Mouse (Mus musculus) lung, embryonic 16.5 days (tissue): ENCODE data around the gene Cage1. TPM values are rescaled to one million over a fixed set of nuclear protein-coding genes. Genes with fewer than 3 reads are reported as not detected.

Experiments used
- ATAC-seq: fragments of 200-750 bp; cut with Nextera tagmentation; 2 replicates; pipeline ENCODE4 v1.8.0; 2017; ENCODE audit warnings: low read depth, mild to moderate bottlenecking, moderate library complexity
- H3K27ac ChIP-seq: fragments of 300-500 bp; sonication (generic); 2 replicates; pipeline ENCODE4 v1.5.1; 2014; ENCODE audit warnings: mild to moderate bottlenecking, control low read depth, low read length
- H3K27me3 ChIP-seq: fragments of 300-500 bp; sonication (generic); 2 replicates; pipeline ENCODE4 v1.6.1; 2014; ENCODE audit warnings: low read depth, low read length, mixed read lengths; ENCODE audit not compliant: control insufficient read depth, insufficient read depth
- H3K36me3 ChIP-seq: fragments of 300-500 bp; sonication (generic); 2 replicates; pipeline ENCODE4 v1.6.1; 2014; ENCODE audit warnings: low read length; ENCODE audit not compliant: control insufficient read depth, insufficient read depth
- H3K4me1 ChIP-seq: fragments of 300-500 bp; sonication (generic); replicated peaks from 2 replicates; pipeline ENCODE4 v1.6.1; 2014; ENCODE audit warnings: low read length, mixed read lengths; ENCODE audit not compliant: control insufficient read depth, insufficient read depth
- H3K4me2 ChIP-seq: fragments of 300-500 bp; sonication (generic); 2 replicates; pipeline ENCODE4 v1.6.1; 2014; ENCODE audit warnings: low read depth, low read length, control low read depth
- H3K4me3 ChIP-seq: fragments of 300-500 bp; sonication (generic); 2 replicates; pipeline ENCODE4 v1.5.1; 2014; ENCODE audit warnings: mild to moderate bottlenecking, low read length, control low read depth
- H3K9ac ChIP-seq: fragments of 300-500 bp; sonication (generic); 2 replicates; pipeline ENCODE4 v1.6.1; 2014; ENCODE audit warnings: low read length, control low read depth
- H3K9me3 ChIP-seq: fragments of 300-500 bp; sonication (generic); 2 replicates; pipeline ENCODE4 v1.6.1; 2016; ENCODE audit warnings: low read length; ENCODE audit not compliant: control insufficient read depth
- WGBS: fragments of 180-500 bp; shearing (Covaris S2); extraction: QIAGEN DNeasy Blood & Tissue Kit; methylation state at CpG from one replicate; pipeline ENCODE4 v1.1.7; 2014; 5-methylcytosine and 5-hydroxymethylcytosine counted together
- microRNA-seq: library from miRNA; unstranded; fragments of <30 nt; microRNA quantifications from one replicate; pipeline ENCODE4, GENCODE M21; 2016
- polyA plus RNA-seq: library from polyadenylated mRNA; unstranded; fragments of >200 nt; fragmentation: Nextera tagmentation; extraction: Ambion mirVana; gene quantifications from 2 replicates; pipeline ENCODE4 v1.2.1, GENCODE M21; 2015

Cage1 gene
- polyA plus RNA-seq, 1 experiment from 2014 or later, result 1.1 TPM

GRCm38 (mm10) chr13:37964128-37965087, 72.5 kb downstream of the Cage1 start:
- H3K4me3 ChIP-seq, result peak overlapping the region; percentile 49; the same call in 1 of the 2 replicates
- H3K4me1 ChIP-seq, result peaks cover 31% of the 10 kb centered on the region
- H3K27ac ChIP-seq, result no peak overlapping the region
- H3K27me3 ChIP-seq, result no peaks in the 10 kb centered on the region
- WGBS, result 43% methylated on average over 20 of the region's 20 CpGs
- peak overlapping the region; percentile 64 for H3K9ac ChIP-seq
- no peaks in the 10 kb centered on the region for H3K36me3 ChIP-seq
- no peaks in the 10 kb centered on the region for H3K9me3 ChIP-seq
- peak overlapping the region; percentile 64 for H3K4me2 ChIP-seq
- ATAC-seq, result no peak

GRCm38 (mm10) chr13:37963354-37964007, 73.4 kb downstream of the Cage1 start:
- 4% methylated on average over 12 of the region's 12 CpGs for WGBS
- peak; percentile 34 for ATAC-seq
- H3K9ac ChIP-seq, result peak overlapping the region; percentile 64

GRCm38 (mm10) chr13:37962541-37962940, 74.3 kb downstream of the Cage1 start:
- Histone ChIP-seq H3K9ac (no peak overlapping the region), H3K36me3 (no peaks in the 10 kb centered on the region), H3K4me3 (no peak overlapping the region), H3K27me3 (no peaks in the 10 kb centered on the region), H3K27ac (no peak overlapping the region), H3K4me2 (no peak overlapping the region), H3K9me3 (no peaks in the 10 kb centered on the region), H3K4me1 (peaks cover 26% of the 10 kb centered on the region)
- no peak for ATAC-seq
- WGBS, result 65% methylated on average over 9 of the region's 9 CpGs

More at GRCm38 (mm10) chr13:37963354-37964007, 73.4 kb downstream of the Cage1 start:
- Histone ChIP-seq H3K27ac (no peak overlapping the region), H3K4me2 (peak overlapping the region; percentile 64), H3K4me1 (peaks cover 26% of the 10 kb centered on the region), H3K9me3 (no peaks in the 10 kb centered on the region), H3K4me3 (peak overlapping the region; percentile 49), H3K36me3 (no peaks in the 10 kb centered on the region), H3K27me3 (no peaks in the 10 kb centered on the region)

GRCm38 (mm10) chr13:37959936-37960335, 76.9 kb downstream of the Cage1 start:
- H3K9ac ChIP-seq, result no peak overlapping the region
- no peaks in the 10 kb centered on the region for H3K9me3 ChIP-seq
- no peak for ATAC-seq
- no peak overlapping the region for H3K27ac ChIP-seq
- no peaks in the 10 kb centered on the region for H3K36me3 ChIP-seq
- WGBS, result 75% methylated on average over 7 of the region's 7 CpGs
- no peaks in the 10 kb centered on the region for H3K27me3 ChIP-seq
- no peak overlapping the region for H3K4me3 ChIP-seq
- H3K4me2 ChIP-seq, result no peak overlapping the region
- peaks cover 11% of the 10 kb centered on the region; the same call in 1 of the 2 replicates for H3K4me1 ChIP-seq

- Histone ChIP-seq H3K36me3 (no peaks in the 10 kb centered on the region), H3K4me1 (peaks cover 7% of the 10 kb centered on the region; the same call in 1 of the 2 replicates), H3K9me3 (no peaks in the 10 kb centered on the region), H3K9ac (no peak overlapping the region), H3K27ac (no peak overlapping the region), H3K4me2 (no peak overlapping the region), H3K4me3 (no peak overlapping the region), H3K27me3 (no peaks in the 10 kb centered on the region)
- no peak for ATAC-seq
- WGBS, result 78% methylated on average over 15 of the region's 15 CpGs
Observed at GRCm38 (mm10) chr13:37959239-37959907, 77.5 kb downstream of the Cage1 start.

- H3K4me2 ChIP-seq, result no peak overlapping the region
- no peaks in the 10 kb centered on the region for H3K9me3 ChIP-seq
- H3K27me3 ChIP-seq, result no peaks in the 10 kb centered on the region
- no peaks in the 10 kb centered on the region for H3K36me3 ChIP-seq
- no peak overlapping the region for H3K27ac ChIP-seq
- WGBS, result 89% methylated on average over 18 of the region's 18 CpGs
- no peak overlapping the region for H3K4me3 ChIP-seq
- no peak for ATAC-seq
- H3K4me1 ChIP-seq, result peaks cover under 1% of the 10 kb centered on the region; the same call in 1 of the 2 replicates
- no peak overlapping the region for H3K9ac ChIP-seq
Observed at GRCm38 (mm10) chr13:37958498-37959238, 78.2 kb downstream of the Cage1 start.

Small RNA genes within 50 kb of the gene (microRNA-seq; reads per million reads assigned to microRNA genes)
- gene Gm27387, result not detected

Other genes with a start within 250 kb of the Cage1 start
- 151 and 163 TPM in 2 replicates for gene Ssr1, start 42.9 kb downstream of the Cage1 start, polyA plus RNA-seq
- gene Riok1, start 74 bp downstream of the Cage1 start, polyA plus RNA-seq, result 55.2 and 56.0 TPM in 2 replicates
- 7.3 and 7.7 TPM in 2 replicates for gene Dsp, start 114.2 kb upstream of the Cage1 start, polyA plus RNA-seq
- gene Snrnp48, start 167.9 kb upstream of the Cage1 start, polyA plus RNA-seq, result 35.7 and 39.0 TPM in 2 replicates